Mouse (Mus musculus): Measurements from ENCODE around the gene Ppp2r5a.

Ppp2r5a gene

GRCm38 (mm10) chr1:191418936-191419335 lies 15.9 kb upstream of the Ppp2r5a start:
- DNase-seq (ENCODE audit: low spot score), result no peak

GRCm38 (mm10) chr1:191417111-191417510 lies 14.0 kb upstream of the Ppp2r5a start:
- DNase-seq (ENCODE audit: low spot score), result no peak

- no peak for DNase-seq (ENCODE audit: low spot score)
Measured at GRCm38 (mm10) chr1:191416611-191417010, 13.5 kb upstream of the Ppp2r5a start.

GRCm38 (mm10) chr1:191414432-191414831 lies 11.4 kb upstream of the Ppp2r5a start:
- DNase-seq (ENCODE audit: low spot score), result no peak

- DNase-seq (ENCODE audit: low spot score), result no peak
Measured at GRCm38 (mm10) chr1:191413691-191414415, 10.8 kb upstream of the Ppp2r5a start.

- DNase-seq (ENCODE audit: low spot score), result no peak
Measured at GRCm38 (mm10) chr1:191410294-191411036, 7.4 kb upstream of the Ppp2r5a start.

GRCm38 (mm10) chr1:191407246-191407645 lies 4.2 kb upstream of the Ppp2r5a start:
- DNase-seq (ENCODE audit: low spot score), result no peak

GRCm38 (mm10) chr1:191406516-191406915 lies 3.4 kb upstream of the Ppp2r5a start:
- no peak for DNase-seq (ENCODE audit: low spot score)

GRCm38 (mm10) chr1:191404721-191405329 lies 1.8 kb upstream of the Ppp2r5a start:
- DNase-seq (ENCODE audit: low spot score), result no peak

- DNase-seq (ENCODE audit: low spot score), result no peak
Measured at GRCm38 (mm10) chr1:191404301-191404700, 1.2 kb upstream of the Ppp2r5a start.

- no peak for DNase-seq (ENCODE audit: low spot score)
Measured at GRCm38 (mm10) chr1:191402506-191402905, 566 bp downstream of the Ppp2r5a start.

GRCm38 (mm10) chr1:191396897-191397849 lies 5.9 kb downstream of the Ppp2r5a start:
- peak; percentile 100 for DNase-seq (ENCODE audit: low spot score)

GRCm38 (mm10) chr1:191396446-191396845 lies 6.6 kb downstream of the Ppp2r5a start:
- DNase-seq (ENCODE audit: low spot score), result peak; percentile 75

- DNase-seq (ENCODE audit: low spot score), result peak; percentile 70
Measured at GRCm38 (mm10) chr1:191395871-191396433, 7.1 kb downstream of the Ppp2r5a start.

GRCm38 (mm10) chr1:191395200-191395599 lies 7.9 kb downstream of the Ppp2r5a start:
- no peak for DNase-seq (ENCODE audit: low spot score)

GRCm38 (mm10) chr1:191394126-191394525 lies 8.9 kb downstream of the Ppp2r5a start:
- no peak for DNase-seq (ENCODE audit: low spot score)

- DNase-seq (ENCODE audit: low spot score), result no peak
Measured at GRCm38 (mm10) chr1:191393536-191393935, 9.5 kb downstream of the Ppp2r5a start.

- peak; percentile 54 for DNase-seq (ENCODE audit: low spot score)
Measured at GRCm38 (mm10) chr1:191391311-191391710, 11.8 kb downstream of the Ppp2r5a start.

- no peak for DNase-seq (ENCODE audit: low spot score)
Measured at GRCm38 (mm10) chr1:191384786-191385430, 18.2 kb downstream of the Ppp2r5a start.

GRCm38 (mm10) chr1:191381955-191382736 lies 20.9 kb downstream of the Ppp2r5a start:
- DNase-seq (ENCODE audit: low spot score), result no peak
